Mouse (Mus musculus): ENCODE data around the gene Top1. TPM values are rescaled to one million over a fixed set of nuclear protein-coding genes. Genes with fewer than 3 reads are reported as not detected.

Gene Top1
- polyA plus RNA-seq (2012; rRNA removed), result 34.5 and 41.1 TPM in 2 replicates

DNA sequence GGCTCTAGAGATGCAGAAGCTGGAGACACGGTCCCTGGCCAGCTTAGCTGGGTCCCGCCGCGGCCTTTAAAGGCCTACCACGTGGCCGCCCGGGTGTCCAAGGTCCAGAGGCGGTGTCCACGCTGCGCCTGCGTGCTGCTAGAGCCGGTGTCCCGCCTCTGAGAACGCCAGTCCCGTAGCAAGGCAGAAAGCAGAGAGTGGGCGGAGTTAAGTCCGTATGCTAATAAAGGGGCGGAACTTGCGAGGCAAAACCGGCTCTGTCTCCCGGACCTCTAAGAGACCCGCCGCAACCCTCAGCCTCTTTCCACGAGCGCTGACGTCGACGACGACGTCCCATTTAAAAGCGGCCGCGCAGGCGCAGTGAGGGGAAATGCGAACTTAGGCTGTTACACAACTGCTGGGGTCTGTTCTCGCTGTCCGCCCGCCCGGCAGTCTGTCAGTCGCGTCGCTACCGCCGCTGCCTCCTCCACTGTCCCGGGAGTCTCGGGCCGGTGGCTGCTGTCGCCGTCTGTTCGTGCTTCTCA, at the start of gene Top1:
Top1 (plus strand) TSS at position 275 of the 524 bp plus-strand sequence.

GRCm38 (mm10) chr2:160731117-160731838, 85.6 kb downstream of the Top1 start, which contains the start of gene Plcg1:
Plcg1 (plus strand) TSS chr2:160731300.

Other genes starting within 250 kb of the Top1 start
- 5.6 and 5.7 TPM in 2 replicates for gene Plcg1, start 85.4 kb downstream of the Top1 start, polyA plus RNA-seq (2012; rRNA removed)
- 0.79 and 0.84 TPM in 2 replicates for gene Zhx3, start 227.1 kb downstream of the Top1 start, polyA plus RNA-seq (2012; rRNA removed)
- 0.36 and 0.51 TPM in 2 replicates for gene Lpin3, start 234.8 kb downstream of the Top1 start, polyA plus RNA-seq (2012; rRNA removed)